Mouse (Mus musculus): ENCODE results near the gene Srp68.

The Srp68 gene

GRCm38 (mm10) chr11:116209257-116209656, 64.8 kb downstream of the Srp68 start:
- DNase-seq (ENCODE audit: low read depth, low spot score), result no peak

- DNase-seq (ENCODE audit: low read depth, low spot score), result no peak
These were observed 65.4 kb downstream of the Srp68 start for GRCm38 (mm10) chr11:116208660-116209059.

DNA sequence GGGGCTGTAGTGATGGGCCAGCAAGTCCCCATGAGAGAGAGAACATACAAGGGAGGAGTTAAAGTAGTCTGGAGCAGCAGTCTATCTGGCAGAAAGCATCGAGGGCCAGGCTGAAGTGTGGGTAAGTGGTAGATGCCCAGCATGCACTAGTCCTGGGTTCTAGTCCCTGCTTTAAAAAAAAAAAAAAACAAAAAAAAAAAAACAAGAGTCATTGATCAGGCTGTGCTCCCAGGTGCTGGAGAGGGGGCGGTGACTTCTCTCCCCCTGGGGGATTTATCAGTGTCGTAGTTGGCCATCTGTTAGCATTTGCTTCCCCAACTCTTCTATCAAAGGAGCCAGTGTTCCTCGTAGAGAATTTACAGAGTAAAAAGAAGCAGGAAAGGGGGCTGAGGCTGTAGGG, 67.3 kb downstream of the Srp68 start:
- no peak for DNase-seq (ENCODE audit: low read depth, low spot score)

GRCm38 (mm10) chr11:116203150-116203549, 70.9 kb downstream of the Srp68 start:
- no peak for DNase-seq (ENCODE audit: low read depth, low spot score)

GRCm38 (mm10) chr11:116201151-116201550, 72.9 kb downstream of the Srp68 start:
- DNase-seq (ENCODE audit: low read depth, low spot score), result no peak

GRCm38 (mm10) chr11:116198639-116199531, 75.1 kb downstream of the Srp68 start, which contains the start of the genes Ten1 and Acox1:
Gene Ten1, plus strand, starts transcription at chr11:116198855.
Gene Acox1, minus strand, starts transcription at chr11:116199045.
- DNase-seq (ENCODE audit: low read depth, low spot score), result peak; percentile 89

- no peak for DNase-seq (ENCODE audit: low read depth, low spot score)
These were observed 75.9 kb downstream of the Srp68 start for GRCm38 (mm10) chr11:116198132-116198531.

DNA sequence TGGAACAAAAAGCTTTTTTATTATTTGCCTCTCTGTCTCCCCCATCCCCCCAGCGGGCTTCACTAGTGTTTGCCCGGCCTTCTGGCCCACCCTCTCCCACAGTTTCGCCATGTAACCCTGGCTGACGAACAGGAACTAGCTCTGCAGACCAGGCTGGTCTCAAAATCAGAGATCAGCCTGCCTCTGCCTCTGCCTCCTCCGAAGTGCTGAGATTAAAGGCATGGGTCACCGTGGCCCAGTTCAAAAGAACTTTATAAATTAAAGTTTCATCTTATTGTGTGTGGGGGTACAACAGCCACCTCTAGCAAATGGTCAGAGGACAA, 76.5 kb downstream of the Srp68 start:
- no peak for DNase-seq (ENCODE audit: low read depth, low spot score)

GRCm38 (mm10) chr11:116196866-116197583, 77.0 kb downstream of the Srp68 start:
- DNase-seq (ENCODE audit: low read depth, low spot score), result no peak

DNA sequence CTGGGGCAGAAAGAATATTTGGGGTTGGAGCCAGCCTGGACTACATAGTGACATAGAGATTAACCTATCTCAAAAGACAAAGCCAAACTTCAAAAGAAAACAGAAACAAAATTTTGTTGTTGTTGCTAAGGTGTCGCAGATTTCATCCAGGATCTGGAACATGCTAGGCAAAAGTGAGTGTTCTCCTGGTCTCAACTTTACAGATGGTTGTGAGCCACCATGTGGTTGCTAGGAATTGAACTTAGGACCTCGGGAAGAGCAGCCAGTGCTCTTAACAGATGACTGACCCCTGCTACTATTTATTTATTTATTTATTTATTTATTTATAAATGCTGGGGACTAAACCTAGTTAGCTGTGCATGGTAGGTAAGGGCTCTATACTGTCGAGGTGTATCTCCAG, 77.7 kb downstream of the Srp68 start:
- no peak for DNase-seq (ENCODE audit: low read depth, low spot score)

DNA sequence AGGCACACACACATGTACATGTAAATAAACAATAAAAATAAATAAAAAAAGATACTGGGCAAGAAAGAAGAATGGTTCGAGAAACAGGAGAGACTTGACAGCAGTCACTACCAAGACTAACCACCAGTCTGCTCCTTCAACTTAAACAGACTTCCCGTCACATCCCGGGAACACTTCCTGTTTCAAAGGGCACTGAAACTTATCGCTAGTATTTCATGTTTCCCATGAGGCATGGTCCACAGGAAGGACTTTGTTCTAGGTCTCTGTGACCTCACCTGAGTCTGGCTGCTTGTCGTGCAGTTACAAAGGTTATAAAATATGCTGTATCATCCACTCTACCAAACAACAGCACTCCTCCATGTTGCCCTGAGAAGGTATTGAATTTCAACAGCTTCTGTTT, 78.8 kb downstream of the Srp68 start:
- no peak for DNase-seq (ENCODE audit: low read depth, low spot score)
